Mouse (Mus musculus) G1E-ER4 (cell line): ENCODE measurements around the gene Nutf2-ps1. TPM values are rescaled to one million over a fixed set of nuclear protein-coding genes. Genes with fewer than 3 reads are reported as not detected.

Experiments
- GATA1 ChIP-seq: IDR thresholded peaks from one replicate; pipeline ENCODE4 v1.8.0; 2012; ENCODE audit warnings: low read length, inconsistent platforms
- polyA plus RNA-seq: library from polyadenylated mRNA; stranded (reverse); fragments of >175 nt; gene quantifications from 2 replicates; pipeline ENCODE4 v1.2.3, GENCODE M21; 2012

The Nutf2-ps1 gene
- polyA plus RNA-seq, 1 experiment: 201 TPM

DNA sequence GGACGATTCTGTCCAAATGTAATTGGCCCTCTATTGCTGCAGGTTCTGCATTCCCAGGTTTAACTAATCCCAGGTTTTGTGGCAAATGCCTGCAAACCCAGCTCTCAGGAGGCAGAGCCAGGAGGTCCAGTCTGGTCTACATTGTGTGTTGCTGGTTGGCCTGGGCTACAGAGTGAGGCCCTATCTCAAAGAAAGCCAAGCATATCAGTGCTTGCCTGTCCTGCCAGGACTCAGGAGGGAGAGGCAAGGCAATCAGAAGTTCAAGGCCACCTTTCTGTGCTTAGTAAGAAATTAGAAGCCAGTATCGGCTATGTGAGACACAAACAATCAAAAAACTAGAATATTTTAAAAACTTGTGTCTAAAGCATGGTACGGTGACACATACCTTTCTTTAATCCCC lies 15.7 kb downstream of the Nutf2-ps1 start:
- no peak for TF ChIP-seq GATA1

- TF ChIP-seq GATA1: no peak
Observed at GRCm38 (mm10) chr19:53572607-53573006, 16.3 kb downstream of the Nutf2-ps1 start.

DNA sequence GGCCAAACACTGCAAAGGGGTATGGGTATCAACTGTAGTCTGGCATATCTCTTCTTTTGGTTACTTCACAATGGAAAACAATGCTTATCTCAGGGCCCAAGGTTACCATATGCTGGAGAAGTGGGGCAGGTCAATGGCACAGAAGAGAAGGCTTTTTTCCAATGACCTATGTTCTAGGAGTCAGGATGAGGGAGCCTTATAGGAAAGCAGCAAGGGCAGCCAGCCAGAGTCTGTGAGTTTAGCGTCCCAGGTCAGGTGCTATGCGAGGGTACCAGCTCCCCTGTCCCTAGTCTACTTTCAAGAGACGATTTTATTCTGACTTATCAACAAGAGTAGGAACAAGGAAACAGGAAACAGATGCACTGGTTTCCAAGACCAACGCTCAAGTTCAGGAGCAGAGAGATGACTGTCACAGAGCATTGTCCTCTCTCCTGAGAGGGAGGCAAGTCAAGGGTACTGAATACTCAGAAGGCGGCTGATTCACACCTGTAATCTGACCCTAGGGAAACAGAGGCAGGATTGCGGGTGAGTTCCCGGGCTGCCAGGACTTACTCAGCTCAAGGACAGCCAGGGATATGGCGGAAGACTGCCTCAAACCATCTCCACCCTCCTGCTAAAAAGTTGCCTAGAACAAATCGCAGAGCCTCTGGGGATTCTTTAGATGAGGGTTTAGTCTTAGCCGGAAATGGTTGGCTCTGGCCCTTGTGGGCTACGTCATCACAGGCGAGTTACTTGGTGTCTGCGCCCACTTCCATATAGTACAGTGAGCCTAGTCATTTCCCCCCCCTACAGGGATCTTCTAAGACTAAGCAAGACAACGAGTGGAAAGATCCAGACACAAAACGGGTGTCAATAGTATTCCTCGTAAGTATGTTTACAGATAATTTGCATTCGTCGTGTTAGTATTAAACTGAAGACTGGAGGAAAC lies 17.1 kb downstream of the Nutf2-ps1 start:
- no peak for TF ChIP-seq GATA1

DNA sequence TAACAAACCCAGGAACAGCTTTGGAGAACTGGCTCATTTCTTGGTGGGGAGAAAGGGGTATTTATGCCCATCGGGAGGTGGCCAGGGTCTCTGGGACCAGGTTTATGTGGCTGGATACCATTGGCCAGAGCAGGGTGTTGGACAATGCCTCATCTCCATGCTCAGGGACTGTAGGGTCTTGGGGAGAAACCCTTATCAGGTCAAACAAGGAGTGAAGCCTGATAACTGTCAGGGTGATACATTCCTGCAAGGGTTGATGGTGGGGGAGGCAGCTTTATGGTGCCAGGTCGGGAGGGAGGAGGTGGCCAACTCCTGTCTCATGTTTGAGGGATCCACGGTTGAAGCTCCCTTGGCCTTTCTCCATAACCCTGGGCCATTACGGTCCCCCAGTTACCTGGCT lies 17.8 kb downstream of the Nutf2-ps1 start:
- TF ChIP-seq GATA1: no peak

DNA sequence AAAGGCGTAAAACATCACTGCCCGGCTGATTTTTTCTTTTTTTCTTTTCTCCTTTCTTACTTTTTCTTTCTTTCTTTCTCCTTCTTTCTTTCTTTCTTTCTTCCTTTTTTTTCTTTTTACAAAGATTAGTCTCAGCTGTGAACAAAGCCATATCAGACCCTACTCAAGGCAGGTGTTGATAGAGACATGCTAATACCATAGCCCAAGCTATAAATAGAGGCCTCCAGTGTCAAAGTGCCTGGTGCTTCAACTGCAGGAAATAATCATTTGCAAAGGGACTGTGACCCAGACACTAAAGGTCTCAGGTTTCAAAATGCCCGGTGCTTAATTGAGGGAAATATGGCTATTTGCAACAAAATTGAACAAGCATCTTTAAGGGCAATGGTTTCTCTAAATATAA lies 20.3 kb downstream of the Nutf2-ps1 start:
- no peak for TF ChIP-seq GATA1

- TF ChIP-seq GATA1: no peak
Observed at GRCm38 (mm10) chr19:53567864-53568263, 21.0 kb downstream of the Nutf2-ps1 start.

GRCm38 (mm10) chr19:53565565-53566277 lies 23.1 kb downstream of the Nutf2-ps1 start:
- TF ChIP-seq GATA1: no peak

DNA sequence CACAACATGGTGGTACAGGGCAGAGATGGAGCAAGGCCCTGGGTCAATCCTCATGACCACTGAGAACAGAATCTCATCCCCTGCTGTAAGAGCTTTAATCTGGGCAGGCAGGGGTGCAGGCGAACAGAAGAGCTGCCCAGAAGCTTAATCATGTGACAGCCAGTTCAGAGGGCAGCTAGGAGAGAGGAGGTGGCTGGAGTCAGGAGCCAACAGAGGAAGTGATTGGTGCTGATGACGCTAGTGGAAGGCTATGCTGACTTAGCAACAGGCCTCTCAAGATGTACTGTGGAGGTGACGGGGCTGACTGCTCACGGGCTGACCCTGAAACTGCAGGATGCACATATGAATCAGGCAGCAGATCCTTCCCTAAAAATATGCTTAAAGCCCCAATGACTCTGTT lies 24.7 kb downstream of the Nutf2-ps1 start:
- TF ChIP-seq GATA1: no peak

DNA sequence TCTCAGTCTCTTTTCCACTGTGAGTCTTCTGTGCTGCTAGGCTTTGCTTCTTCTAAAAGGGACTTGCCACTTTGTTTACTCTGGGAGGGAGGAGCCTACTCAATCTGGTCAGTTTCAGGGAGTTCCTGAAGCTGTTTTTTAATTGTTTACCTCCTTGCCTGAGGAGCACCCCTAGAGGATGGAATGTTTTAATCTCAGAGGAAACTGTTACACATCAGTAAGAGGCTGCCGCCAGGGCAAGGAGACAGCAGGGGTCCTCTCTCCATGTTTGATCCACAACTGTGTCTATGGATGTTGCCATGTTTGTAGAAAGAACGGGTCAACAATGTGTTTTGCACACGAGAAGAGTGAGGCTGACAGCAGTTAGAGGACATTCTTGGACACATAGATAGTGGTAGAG lies 28.4 kb downstream of the Nutf2-ps1 start:
- no peak for TF ChIP-seq GATA1

GRCm38 (mm10) chr19:53557267-53557936 lies 31.5 kb downstream of the Nutf2-ps1 start:
- TF ChIP-seq GATA1: no peak

- no peak for TF ChIP-seq GATA1
Observed at GRCm38 (mm10) chr19:53556841-53557240, 32.0 kb downstream of the Nutf2-ps1 start.

GRCm38 (mm10) chr19:53554981-53555616 lies 33.8 kb downstream of the Nutf2-ps1 start:
- no peak for TF ChIP-seq GATA1

DNA sequence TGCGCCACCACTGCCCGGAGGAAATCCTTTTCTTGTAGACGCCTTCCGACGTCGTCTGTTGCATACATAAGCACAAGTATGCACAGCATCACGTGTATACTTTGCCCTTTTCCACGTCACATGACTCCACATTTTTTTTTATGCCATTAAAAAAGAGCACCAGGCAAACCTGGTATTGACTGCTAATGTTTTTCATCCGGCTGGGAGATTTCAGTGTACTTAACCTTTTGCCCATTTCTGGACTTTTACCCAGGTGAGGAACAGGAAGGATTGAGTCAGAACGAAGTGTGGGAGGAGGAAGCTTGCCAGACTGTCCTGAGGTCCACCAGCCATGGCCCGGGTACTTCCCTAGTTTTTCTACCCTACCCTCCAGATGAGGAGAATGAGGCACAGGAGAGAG lies 34.5 kb downstream of the Nutf2-ps1 start:
- no peak for TF ChIP-seq GATA1

DNA sequence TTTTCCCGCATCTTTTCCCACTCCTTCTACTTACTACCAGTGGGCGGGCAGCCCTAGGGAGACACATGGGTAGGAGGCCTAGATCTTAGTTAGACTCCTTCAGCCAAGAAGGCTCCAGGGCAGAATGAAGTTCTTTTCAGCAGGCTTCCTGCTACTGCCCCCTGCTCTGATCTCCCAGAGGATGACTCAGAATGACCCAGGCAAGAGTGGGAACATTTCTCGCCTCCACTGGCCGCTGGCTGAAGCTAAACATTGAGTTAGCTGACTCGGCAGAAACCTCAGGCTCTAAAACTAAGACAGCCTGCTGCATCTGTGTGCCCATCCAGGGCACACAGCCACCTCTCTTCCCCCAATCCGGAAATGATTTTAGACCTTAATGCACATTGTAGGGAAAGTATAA lies 36.1 kb downstream of the Nutf2-ps1 start:
- no peak for TF ChIP-seq GATA1

DNA sequence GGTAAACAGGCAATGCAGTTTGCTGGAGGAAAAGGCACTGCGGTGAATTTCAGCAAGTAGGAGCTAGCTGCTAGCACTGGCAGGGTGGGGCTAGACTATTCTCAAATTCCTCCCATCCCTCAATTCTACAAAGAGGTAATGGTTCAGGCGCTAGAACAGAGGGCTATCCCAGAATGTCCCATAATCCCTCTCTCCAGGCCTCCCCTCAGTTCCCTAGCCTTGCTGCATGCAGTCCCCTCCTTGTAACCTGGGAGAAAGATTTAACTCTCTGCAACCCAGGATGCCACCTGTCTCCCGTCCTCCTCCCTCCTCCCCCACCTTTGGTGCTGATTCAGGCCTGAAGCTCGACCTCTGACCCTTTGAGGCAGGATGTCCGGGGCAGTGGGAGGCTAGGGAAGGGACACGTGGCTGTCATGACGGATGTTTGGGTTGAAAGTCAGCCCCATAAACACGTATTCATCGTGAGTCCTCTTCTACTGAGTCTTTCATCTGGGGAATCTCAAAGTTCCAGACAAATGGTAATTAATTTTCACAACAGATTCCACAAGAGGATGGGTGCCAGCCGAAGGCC lies 36.6 kb downstream of the Nutf2-ps1 start:
- no peak for TF ChIP-seq GATA1
